Mouse (Mus musculus) mature B cell (primary cell): ENCODE data around the gene 6030458C11Rik.

ENCODE experiments used
- in situ Hi-C: fragments of 300-500 bp; cut with MboI; formaldehyde crosslinking; loops from 2 replicates; pipeline ENCODE4 v1.14.3; 2019

The 6030458C11Rik gene

GRCm38 (mm10) chr15:12824197-12824952 lies at the start of gene 6030458C11Rik, which contains the start of gene Drosha:
Gene 6030458C11Rik, minus strand, starts transcription at chr15:12824649.
Gene Drosha, plus strand, starts transcription at chr15:12824815.
- in situ Hi-C loops: loop anchor here (25.0 kb wide), 2 partner anchors 862 to 1437 kb away; partner anchors contain the start of gene Tars

- in situ Hi-C loops: no loop called here
Observed at GRCm38 (mm10) chr15:12867269-12867668, 42.8 kb upstream of the 6030458C11Rik start.

- in situ Hi-C loops: no loop called here
Observed at GRCm38 (mm10) chr15:12865595-12866314, 41.3 kb upstream of the 6030458C11Rik start.

GRCm38 (mm10) chr15:12863669-12864068 lies 39.2 kb upstream of the 6030458C11Rik start:
- in situ Hi-C loops: no loop called here

- in situ Hi-C loops: no loop called here
Observed at GRCm38 (mm10) chr15:12862061-12862460, 37.6 kb upstream of the 6030458C11Rik start.

GRCm38 (mm10) chr15:12858645-12859044 lies 34.2 kb upstream of the 6030458C11Rik start:
- in situ Hi-C loops: no loop called here

GRCm38 (mm10) chr15:12857840-12858516 lies 33.5 kb upstream of the 6030458C11Rik start:
- in situ Hi-C loops: no loop called here

GRCm38 (mm10) chr15:12856780-12857179 lies 32.3 kb upstream of the 6030458C11Rik start:
- in situ Hi-C loops: no loop called here

- in situ Hi-C loops: no loop called here
Observed at GRCm38 (mm10) chr15:12853471-12853870, 29.0 kb upstream of the 6030458C11Rik start.

- in situ Hi-C loops: no loop called here
Observed at GRCm38 (mm10) chr15:12849373-12849772, 24.9 kb upstream of the 6030458C11Rik start.

GRCm38 (mm10) chr15:12848196-12848975 lies 23.9 kb upstream of the 6030458C11Rik start:
- in situ Hi-C loops: no loop called here

- in situ Hi-C loops: no loop called here
Observed at GRCm38 (mm10) chr15:12842833-12843232, 18.4 kb upstream of the 6030458C11Rik start.

- in situ Hi-C loops: no loop called here
Observed at GRCm38 (mm10) chr15:12840737-12841136, 16.3 kb upstream of the 6030458C11Rik start.

- in situ Hi-C loops: no loop called here
Observed at GRCm38 (mm10) chr15:12834231-12834630, 9.8 kb upstream of the 6030458C11Rik start.

- in situ Hi-C loops: no loop called here
Observed at GRCm38 (mm10) chr15:12833385-12833784, 8.9 kb upstream of the 6030458C11Rik start.

GRCm38 (mm10) chr15:12832599-12832998 lies 8.2 kb upstream of the 6030458C11Rik start:
- in situ Hi-C loops: no loop called here

GRCm38 (mm10) chr15:12829878-12830277 lies 5.4 kb upstream of the 6030458C11Rik start:
- in situ Hi-C loops: no loop called here

GRCm38 (mm10) chr15:12825408-12825807 lies 959 bp upstream of the 6030458C11Rik start:
- in situ Hi-C loops: no loop called here

GRCm38 (mm10) chr15:12824965-12825364 lies 516 bp upstream of the 6030458C11Rik start:
- in situ Hi-C loops: loop anchor here (25.0 kb wide), 2 partner anchors 863 to 1438 kb away; partner anchors contain the start of gene Tars

GRCm38 (mm10) chr15:12823455-12824119 lies 862 bp downstream of the 6030458C11Rik start:
- in situ Hi-C loops: loop anchor here (25.0 kb wide), 2 partner anchors 861 to 1436 kb away; partner anchors contain the start of gene Tars
